Mouse (Mus musculus): Measurements from ENCODE around the gene Celsr1. TPM values are rescaled to one million over a fixed set of nuclear protein-coding genes. Genes with fewer than 3 reads are reported as not detected.

The Celsr1 gene
- polyA plus RNA-seq, 1 experiment = 0.39 TPM

DNA sequence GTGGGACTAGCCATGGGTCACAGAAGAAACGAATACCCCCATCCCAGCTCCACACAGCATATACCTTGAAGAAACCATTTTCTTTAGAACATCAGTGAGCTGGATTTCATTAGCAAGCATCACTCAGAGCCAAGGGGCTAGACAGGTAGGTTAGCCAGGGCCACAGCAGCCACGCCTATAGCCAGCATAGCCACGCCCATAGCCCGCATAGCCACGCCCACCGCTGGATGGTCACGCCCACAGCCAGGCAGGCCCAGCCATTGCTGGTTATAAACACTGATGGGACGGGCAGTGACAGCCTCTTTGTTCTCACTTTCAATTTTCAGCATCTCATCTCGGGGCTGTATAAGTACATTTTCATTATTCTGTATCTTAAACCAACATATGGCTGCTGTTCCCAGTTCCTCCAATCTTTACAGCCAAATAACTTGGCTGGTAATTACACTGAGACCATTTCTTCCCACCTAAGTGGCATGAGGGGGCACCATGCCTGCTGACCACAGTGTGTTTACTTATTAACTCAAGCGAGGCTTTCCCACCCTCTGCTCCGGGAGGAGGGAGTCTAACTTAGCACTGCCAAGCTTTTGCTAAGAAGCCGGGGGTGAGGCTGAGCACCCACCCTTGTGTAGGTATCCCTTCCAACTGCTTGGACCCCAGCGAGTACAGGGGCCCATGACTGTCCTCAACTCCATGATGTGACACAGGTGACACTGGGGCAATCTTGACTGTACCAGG, 37.4 kb downstream of the Celsr1 start:
- no peak for TF ChIP-seq GATA1 (IDR thresholded peaks at IDR 0.05; ENCODE audit: low read length)

- TF ChIP-seq GATA1 (IDR thresholded peaks at IDR 0.05; ENCODE audit: low read length) = no peak
Measured at GRCm38 (mm10) chr15:85994906-85995608, 38.5 kb downstream of the Celsr1 start.

- TF ChIP-seq GATA1 (IDR thresholded peaks at IDR 0.05; ENCODE audit: low read length) = no peak
Measured at GRCm38 (mm10) chr15:85993931-85994583, 39.5 kb downstream of the Celsr1 start.

DNA sequence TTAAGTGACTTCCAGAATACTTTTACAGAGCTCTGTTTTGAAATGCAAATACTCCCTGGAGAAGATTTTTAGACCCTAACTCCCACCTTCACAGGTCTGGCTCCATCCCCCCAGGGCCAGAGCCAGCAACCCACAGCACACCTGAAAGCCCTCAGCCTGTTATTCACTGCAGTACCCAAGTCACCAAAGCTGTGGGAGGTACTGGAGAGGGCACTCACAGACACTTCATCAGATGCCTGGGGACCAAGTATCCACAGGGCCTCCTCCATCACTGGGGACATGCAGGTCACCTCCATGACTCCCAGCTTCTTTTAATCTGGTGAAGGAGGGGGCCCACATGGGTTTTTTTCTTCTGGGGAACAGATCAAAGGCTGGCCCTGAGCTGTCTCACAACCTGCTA, 40.2 kb downstream of the Celsr1 start:
- TF ChIP-seq GATA1 (IDR thresholded peaks at IDR 0.05; ENCODE audit: low read length) = no peak

GRCm38 (mm10) chr15:85992125-85992495, 41.5 kb downstream of the Celsr1 start:
- no peak for TF ChIP-seq GATA1 (IDR thresholded peaks at IDR 0.05; ENCODE audit: low read length)

DNA sequence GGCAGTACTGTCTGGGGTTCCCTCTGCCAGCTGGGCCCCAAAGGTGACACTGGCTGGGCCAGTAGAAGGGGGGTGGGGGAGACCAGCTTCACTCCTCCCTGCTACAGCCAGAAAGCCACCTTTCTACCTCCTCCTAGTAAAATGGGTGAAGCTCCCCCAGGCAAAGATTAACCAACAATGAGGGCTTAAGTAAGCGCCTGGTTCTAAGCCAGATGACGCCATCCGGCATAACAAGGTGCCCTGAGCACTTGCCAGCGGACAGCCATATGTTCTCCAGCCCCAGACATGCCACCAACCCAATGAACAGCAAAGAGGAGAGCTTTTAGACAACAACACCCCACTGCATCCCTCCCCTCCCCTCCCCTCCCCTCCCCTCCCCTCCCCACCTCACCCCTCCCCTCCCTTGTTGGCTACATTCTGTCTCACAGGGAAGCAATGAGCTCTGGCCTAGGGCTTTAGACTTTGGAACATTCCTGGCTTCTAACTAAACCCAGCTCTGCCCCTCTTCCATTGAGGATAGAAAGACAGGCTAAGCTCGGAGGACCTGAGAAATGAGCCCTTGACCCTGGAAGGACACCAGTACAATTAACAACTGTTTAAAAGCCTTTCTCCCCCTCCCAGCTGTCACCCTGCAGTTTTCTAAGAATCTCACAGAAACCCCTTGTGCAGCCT, 42.0 kb downstream of the Celsr1 start:
- no peak for TF ChIP-seq GATA1 (IDR thresholded peaks at IDR 0.05; ENCODE audit: low read length)

GRCm38 (mm10) chr15:85990696-85991443, 42.7 kb downstream of the Celsr1 start:
- no peak for TF ChIP-seq GATA1 (IDR thresholded peaks at IDR 0.05; ENCODE audit: low read length)

DNA sequence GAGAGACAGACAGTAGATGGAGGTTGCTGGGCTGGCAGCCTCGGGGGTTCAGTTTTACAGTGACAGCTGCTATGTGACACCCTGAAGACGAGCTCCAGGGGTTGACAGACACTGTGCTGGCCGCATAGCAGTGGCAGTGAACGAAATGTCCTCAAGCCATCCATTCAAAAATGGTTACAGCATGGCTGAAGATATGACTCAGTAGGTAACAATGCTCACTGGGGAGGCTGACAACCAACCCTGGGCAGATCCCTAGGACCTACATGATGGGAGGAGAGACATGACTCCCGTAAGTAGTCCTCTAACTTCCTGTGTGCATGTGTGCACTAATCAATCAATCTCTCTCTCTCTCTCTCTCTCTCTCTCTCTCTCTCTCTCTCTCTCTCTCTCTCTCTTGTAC, 45.7 kb downstream of the Celsr1 start:
- no peak for TF ChIP-seq GATA1 (IDR thresholded peaks at IDR 0.05; ENCODE audit: low read length)

GRCm38 (mm10) chr15:85986170-85986569, 47.4 kb downstream of the Celsr1 start:
- TF ChIP-seq GATA1 (IDR thresholded peaks at IDR 0.05; ENCODE audit: low read length) = no peak

DNA sequence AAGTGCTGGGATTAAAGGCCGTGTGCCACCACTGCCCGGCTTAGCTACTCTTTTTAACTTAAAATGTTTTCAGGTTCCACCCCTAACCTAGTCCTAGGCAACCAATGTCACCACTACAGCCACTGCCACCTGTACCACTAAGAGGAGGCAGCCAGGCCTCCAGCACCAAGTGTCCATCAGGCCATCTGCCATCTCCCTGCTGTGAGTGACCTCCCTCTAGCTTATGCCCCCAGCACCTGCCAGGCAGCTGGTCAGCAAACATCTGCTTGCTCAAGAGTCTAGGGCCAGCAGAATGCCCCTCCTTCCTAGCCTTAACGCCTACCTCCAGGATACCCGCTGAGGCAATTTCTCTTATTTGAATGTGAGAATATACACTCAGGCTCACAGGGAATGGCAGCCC, 48.0 kb downstream of the Celsr1 start:
- TF ChIP-seq GATA1 (IDR thresholded peaks at IDR 0.05; ENCODE audit: low read length) = no peak

DNA sequence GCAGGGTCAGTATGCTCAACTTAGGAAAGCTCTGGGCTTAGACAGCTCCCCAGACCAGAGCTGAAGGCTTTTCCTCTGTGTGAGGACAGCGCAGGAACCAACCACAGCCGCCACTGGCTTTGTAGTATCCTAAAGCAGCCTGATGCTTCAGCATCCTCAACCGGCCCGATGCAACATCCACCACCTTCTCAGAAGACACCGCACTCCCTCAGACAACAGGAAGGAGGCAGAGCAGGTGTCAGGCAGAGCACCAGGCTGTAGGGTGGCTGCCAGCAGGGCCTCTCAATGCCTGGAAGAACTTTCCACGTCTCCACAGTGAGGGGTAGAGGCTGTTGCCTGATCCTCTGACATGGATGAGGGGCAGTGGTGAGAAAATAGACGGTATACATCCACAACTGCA, 50.4 kb downstream of the Celsr1 start:
- TF ChIP-seq GATA1 (IDR thresholded peaks at IDR 0.05; ENCODE audit: low read length) = no peak

DNA sequence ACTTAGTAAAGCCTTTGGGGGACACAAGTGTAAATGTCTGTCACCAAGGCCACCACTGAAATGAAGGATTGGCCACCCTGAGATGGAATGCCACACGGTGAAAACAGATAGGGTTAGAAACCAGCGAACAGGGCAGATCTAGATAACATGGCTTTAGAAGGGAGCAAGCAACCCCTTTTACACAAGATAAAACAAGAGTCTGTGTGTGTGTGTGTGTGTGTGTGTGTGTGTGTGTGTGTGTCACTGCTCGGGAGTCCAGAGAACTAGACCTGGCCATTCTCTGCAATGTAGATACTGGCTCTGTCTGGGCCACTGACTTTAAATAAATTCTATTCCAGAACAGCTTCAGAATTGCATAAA, 51.2 kb downstream of the Celsr1 start:
- no peak for TF ChIP-seq GATA1 (IDR thresholded peaks at IDR 0.05; ENCODE audit: low read length)

- TF ChIP-seq GATA1 (IDR thresholded peaks at IDR 0.05; ENCODE audit: low read length) = no peak
Measured at GRCm38 (mm10) chr15:85981768-85982415, 51.7 kb downstream of the Celsr1 start.

DNA sequence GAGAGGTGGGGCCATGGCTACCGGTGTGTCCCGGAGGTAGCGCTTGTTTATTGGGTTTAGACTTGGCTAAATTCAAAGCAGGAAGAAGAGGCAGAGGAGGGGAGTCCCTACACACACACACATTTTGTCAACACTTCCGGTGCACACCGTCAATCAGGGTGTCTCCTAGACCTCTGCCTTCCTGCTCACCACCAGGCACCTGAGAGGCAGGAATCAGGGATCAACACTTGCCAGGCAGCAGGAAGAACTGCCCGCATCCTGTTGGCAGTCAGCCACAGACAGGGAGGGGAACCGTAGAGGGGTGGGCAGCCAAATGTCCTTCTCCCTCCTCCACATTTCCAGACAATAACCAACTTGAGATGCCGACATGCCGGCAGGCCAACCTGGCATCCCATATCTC, 56.5 kb downstream of the Celsr1 start:
- no peak for TF ChIP-seq GATA1 (IDR thresholded peaks at IDR 0.05; ENCODE audit: low read length)

DNA sequence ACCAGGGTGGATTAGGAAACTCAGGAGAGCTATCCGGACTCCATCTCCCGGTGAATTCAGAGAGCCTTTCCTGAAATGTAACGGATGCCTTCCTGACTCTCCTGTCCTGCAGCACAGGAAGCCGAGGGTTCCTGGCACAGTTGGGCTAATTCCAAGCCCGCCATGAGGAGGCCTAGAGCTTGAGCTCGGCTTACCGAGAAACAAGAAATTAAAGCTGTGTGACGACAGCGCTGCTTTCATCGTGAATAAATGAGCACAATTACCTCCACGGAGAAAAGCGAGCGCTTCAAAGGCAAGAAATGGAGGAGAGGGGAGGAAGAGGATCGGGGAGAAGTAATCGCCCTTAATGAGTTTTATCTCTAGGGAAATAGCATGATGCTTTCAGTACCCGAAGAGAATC, 57.8 kb downstream of the Celsr1 start:
- no peak for TF ChIP-seq GATA1 (IDR thresholded peaks at IDR 0.05; ENCODE audit: low read length)

Measured in G1E-ER4 (cell line).